Mouse (Mus musculus) cerebellum, adult 8-10 months (tissue): ENCODE measurements around the gene Fjx1.

Experiments used
- DNase-seq: peaks from one replicate; pipeline ENCODE4 v3.0.0; 2022

The Fjx1 gene

DNA sequence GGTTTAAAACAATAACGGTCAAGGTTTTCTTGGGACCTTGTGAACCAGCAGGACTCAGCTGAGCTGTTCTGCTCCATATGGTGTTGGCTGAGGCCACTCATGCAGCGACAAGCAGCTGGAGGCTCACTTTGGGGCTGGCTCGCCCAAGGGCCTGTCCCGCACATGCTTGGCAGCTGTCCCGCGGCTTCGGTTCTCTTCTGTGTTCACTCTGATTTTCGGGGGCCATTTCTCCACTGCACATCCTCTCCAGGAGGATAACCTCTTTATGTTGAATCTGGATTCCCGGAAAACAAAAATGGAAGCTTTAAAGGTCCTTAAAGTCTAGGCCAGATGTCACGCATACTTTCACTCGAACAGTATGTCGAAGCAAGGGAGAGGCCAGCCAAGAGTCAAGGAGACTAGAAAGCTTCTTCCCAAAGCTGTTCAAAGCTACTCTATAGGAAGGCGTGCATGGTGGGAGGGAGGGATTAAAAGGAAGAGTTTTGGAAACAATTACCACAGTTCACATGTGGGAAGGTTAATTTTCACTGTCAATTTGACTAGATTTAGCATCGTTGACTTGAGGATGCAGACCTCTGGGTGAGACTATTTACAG is 36.1 kb downstream of the Fjx1 start:
- DNase-seq = no peak

DNA sequence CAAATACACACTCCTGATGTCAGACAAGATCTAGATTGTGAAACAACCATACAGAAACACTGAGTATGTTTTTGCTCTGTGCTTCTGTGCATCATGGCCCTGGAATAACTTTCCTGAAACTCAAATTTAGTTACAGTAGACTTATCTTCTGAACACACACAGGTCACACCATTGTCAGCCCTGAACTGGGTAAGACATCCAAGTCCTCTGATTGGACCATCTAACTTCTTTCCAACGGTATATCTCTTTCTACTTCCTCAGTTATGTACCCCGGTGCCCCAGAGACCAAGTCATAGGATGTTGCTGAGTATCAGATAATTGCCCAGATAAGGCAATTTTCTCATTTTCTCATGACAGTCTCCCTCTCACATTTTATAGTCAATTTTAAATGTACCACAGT is 39.6 kb downstream of the Fjx1 start:
- DNase-seq = no peak

DNA sequence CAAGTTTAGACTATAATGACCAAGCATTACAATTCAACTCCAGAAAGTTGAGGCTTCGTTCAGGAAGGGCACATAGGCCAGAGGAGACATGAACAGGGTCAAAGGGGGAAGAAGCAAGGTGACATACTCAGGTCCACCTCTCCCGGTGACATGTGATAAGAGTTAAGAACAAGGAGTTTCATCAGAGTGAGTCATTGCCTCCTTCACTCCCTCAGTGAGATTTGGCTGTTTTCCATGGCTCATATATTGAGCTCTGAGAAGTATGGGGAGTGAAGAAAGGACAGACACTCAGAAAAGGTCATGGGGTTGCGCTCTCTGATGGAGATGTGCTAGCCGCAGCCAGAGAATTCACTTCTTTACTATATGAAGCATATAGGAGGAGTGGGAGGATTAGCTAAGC is 41.7 kb downstream of the Fjx1 start:
- no peak for DNase-seq

DNA sequence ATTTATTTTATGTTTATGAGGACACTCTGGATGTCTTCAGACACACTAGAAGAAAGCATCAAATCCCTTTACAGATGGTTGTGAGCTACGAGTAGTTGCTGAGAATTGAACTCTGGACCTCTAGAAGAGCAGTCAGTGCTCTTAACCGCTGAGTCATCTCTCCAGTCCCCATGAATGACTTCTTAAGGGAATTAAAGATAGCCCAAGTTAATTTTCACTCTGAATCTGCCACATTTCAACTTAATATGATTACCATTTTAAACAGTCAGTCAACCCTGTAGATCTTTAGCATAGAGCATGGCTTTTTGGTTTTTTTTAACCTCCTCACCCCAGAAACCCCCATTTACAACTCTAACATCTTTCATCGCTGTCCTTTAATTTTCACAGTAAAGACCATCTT is 42.6 kb downstream of the Fjx1 start:
- DNase-seq = no peak

DNA sequence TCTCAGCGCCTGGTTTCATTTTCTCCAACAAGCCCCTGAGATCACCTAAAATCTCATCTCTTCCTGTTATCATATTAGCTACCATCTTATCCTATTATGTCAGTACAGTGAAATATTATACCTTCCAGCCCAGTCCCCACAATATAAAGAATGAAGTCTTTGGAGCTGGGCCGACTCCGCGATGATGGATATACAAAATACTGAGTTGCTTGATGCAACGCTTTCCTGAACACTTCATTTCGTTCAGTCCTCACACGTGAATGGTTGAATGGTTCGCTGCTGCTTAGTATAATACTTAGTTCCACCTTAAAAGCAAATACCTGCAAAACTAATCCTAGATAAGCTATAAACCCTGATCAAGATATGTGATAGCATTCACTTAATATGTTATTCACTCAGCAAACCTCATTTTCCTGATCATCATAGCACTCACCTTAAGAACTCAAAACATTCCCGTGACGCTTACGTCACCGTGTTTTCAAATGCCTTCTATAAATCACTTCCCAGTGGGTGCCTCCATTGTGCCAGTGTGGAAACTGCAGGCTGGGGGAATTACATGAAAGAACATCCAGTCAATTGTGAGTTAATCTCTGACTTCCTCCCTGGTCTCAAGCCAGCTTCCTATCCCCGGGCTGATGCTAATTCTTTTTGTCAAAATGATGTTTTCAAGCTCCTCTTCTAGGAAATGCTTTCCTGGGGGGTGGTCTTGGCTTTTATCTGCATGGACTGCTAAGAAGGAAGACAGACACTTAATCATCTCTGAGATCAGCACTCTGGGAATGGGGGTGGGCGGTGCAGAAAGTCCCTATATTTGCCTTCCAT is 44.7 kb downstream of the Fjx1 start, which contains the start of gene Trim44:
Trim44 (minus strand) TSS at position 466 of the 822 bp plus-strand sequence.
- DNase-seq = no peak

DNA sequence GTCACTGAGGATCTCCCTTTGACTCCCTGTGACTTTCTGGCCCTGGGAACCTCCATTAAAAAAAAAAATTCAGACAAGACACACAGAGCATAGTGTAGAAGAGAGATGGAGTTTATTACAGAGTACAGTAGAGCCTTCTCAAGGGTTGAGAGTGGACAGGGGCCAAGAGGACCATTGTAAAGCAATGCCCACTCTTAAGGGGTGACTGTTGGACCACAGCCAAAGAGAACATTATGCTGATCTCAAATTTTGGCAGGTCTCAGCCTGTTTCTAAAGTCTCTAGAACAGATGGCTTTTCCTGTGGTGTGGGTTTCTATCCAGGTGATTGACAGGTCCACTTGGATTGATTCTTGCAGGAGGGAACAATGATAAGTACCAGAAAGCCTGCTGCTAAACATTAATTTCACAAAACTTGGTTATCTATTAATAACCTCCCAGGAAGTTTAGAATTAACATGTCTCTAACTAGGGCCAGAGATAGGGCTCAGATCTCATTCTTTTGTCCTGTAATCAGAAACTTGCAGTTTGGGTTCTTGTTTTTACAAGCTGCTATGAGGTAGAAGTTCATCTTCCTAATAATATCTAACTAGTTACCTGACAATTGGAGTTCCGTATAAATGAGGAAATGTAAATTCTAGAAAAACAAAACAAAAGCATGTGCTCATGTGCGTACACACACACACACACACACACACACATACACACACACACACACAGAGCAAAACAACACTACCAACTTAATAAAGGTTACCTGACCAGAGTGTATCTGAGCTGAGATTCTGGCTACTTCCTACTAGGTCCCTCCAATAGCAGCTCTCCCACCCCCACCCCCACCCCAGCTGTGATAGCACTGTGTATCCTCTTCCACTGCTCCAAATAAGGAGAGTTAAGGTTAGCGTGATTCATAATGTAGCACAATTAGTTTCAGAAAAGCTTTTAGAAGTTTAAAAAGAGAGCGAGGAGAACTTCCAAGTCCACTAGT is 45.7 kb downstream of the Fjx1 start:
- no peak for DNase-seq

DNA sequence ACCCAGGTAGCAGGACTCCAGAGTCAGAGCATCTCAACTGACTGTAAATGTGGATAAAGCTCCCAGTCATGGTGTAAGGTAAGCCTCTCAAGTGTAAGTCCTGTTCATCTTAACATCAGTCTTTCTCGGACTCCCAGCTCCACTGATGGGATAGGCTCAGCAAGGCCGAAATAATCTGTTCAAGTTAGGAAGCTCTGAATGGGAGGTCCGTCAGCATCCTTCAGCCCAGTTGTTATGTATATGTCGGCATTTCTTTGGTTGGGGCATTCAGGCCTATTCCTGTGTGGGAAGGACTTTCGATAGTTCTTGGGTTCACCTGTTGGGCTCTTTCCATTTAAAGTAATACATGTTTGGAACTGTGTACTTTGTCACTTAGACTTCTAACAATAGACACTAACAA is 48.3 kb downstream of the Fjx1 start:
- DNase-seq = no peak

DNA sequence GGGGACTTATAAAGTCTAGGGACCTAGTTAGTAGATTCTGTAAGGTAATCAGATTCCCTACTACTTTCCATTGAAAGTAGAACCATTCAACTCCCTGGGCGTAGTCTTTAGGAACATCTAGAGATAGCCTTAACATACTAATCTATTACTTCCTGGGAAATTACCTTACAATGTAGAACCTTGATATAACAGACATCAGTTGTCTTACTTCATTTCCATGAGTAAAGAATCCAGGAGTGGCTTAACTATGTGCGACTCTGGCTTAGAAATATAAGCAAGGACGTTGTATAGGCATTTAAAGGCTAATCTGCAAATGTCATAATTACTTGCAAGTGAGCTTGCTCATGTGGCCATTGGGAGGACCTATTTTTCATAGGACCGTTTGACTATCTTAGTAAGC is 49.0 kb downstream of the Fjx1 start:
- DNase-seq = no peak

DNA sequence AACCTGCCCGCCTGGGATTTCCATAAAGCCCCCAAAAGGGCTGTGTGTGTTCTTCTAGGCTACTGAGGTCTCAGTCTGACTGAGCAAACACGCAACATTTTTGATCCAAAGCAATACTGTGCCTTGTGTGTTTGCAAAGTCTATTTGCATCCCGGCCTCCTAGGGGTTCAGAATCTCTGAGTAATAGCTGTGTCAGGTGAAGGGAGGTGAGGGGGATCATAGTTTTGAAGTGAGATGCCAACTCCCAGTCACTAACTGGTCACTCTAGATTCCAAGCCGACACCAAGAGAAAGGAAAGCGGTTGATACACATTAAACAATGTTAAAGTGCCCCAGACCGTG is 51.0 kb downstream of the Fjx1 start:
- DNase-seq = no peak

DNA sequence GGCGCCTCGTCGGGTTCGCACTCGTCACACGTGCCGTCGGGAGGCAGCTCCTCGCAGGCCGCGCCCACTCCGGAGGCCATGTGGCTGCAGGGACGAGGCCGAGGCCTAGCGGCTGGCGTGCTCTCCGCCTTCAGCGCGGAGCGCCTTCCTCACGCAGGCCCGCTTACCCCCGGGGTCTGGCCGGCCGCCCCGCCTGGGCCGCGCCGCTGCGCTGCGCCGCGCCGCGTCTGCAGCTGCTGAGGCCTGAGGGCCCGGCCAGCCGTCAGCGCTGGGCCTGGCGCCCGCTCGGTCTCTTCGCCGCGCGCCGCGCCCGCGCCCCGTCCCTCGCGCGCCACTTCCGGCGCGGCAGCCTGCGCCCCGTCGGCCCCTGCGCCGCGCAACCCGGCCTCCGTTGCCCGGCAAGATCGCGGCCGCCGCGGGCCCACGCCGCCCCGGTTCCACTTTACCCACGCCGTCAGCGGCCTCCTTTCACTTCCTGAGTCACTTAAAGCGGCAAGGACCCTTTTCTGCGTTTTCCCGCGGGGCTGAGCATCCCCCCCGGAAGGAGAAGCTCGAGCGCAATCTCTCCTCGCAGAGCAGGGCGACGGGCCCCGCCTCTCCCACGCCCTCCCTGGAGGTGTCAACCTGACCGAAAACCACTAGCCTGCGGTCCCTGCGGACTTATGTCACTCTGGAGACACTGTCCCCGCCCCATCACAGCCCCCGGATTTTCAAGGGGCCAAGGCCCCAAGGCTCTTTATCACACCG is 51.5 kb downstream of the Fjx1 start:
- DNase-seq = peak; percentile 84

DNA sequence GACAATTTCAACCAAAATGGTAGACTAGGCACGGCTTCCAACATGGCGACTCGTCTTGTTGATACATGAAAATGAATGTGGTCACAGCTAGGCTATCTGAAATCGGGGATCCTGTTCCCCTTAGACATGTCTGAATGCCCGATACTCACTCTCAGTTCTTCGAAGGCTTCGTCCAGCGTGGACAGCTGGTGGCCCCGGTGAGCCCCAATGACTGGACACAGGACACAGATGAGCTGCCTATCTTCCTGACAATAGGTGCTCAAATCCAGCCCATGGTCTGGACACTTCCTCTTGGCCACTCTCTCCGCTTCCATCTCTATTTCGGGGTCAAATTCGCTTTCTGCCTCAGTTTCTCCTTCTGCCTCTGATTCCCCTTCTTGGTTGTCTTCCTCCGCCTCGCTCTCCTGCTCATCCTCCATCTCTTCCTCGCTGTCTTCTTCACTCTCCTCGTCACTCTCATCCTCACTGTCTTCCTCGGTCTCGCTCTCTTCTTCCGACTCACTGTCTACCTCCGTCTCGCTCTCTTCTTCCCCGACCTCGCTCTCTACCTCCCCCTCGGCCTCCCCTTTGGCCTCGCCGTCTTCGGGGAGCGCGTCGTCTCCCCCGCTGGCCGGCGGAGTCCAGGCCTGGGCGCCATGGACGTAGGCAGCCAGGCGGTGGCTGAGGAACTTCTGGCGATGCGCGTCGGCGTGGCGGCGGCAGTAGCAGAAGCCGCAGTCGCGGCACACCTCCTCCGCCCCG is 52.3 kb downstream of the Fjx1 start:
- peak; percentile 20 for DNase-seq
